Mouse (Mus musculus) skeletal muscle tissue, postnatal 0 days (tissue): ENCODE results near the gene Lmo7. TPM values are rescaled to one million over a fixed set of nuclear protein-coding genes. Genes with fewer than 3 reads are reported as not detected.

Source experiments
- polyA plus RNA-seq: library from polyadenylated mRNA; unstranded; fragments of >200 nt; fragmentation: Nextera tagmentation; extraction: Ambion mirVana; gene quantifications from 2 replicates; pipeline ENCODE4 v1.2.1, GENCODE M21; 2015

The Lmo7 gene
- polyA plus RNA-seq = 52.8 and 53.1 TPM in 2 replicates

GRCm38 (mm10) chr14:101729237-101729971 is at the start of gene Lmo7, which contains the start of gene Gm9922:
Lmo7 (plus strand) TSS chr14:101729957.
Gm9922 (minus strand) TSS chr14:101729814.

Other genes with a start within 250 kb of the Lmo7 start
- 17.4 and 18.8 TPM in 2 replicates for gene Tbc1d4, start 120.8 kb upstream of the Lmo7 start, polyA plus RNA-seq
- gene Commd6, start 89.3 kb upstream of the Lmo7 start, polyA plus RNA-seq = 56.5 and 60.8 TPM in 2 replicates
- gene Uchl3, start 76.0 kb upstream of the Lmo7 start, polyA plus RNA-seq = 62.3 and 62.7 TPM in 2 replicates
- 1.8 TPM in 2 replicates for gene Gm9922, start 143 bp upstream of the Lmo7 start, polyA plus RNA-seq